Mouse (Mus musculus) kidney, embryonic 15.5 days (tissue): Measurements from ENCODE around the gene Ncf2. TPM values are rescaled to one million over a fixed set of nuclear protein-coding genes. Genes with fewer than 3 reads are reported as not detected.

Source experiments
- ATAC-seq: fragments of 200-750 bp; cut with Nextera tagmentation; replicated peaks from 2 replicates; pipeline ENCODE4 v1.8.0; 2017; ENCODE audit warnings: moderate TSS enrichment; ENCODE audit not compliant: low FRiP score
- H3K27ac ChIP-seq: fragments of 300-500 bp; sonication (generic); 2 replicates; pipeline ENCODE4 v1.5.1; 2015; ENCODE audit warnings: mild to moderate bottlenecking, inconsistent platforms
- H3K27me3 ChIP-seq: fragments of 300-500 bp; sonication (generic); 2 replicates; pipeline ENCODE4 v1.6.1; 2015; ENCODE audit warnings: inconsistent platforms
- H3K36me3 ChIP-seq: fragments of 300-500 bp; sonication (generic); 2 replicates; pipeline ENCODE4 v1.6.1; 2015; ENCODE audit warnings: inconsistent platforms
- H3K4me1 ChIP-seq: fragments of 300-500 bp; sonication (generic); 2 replicates; pipeline ENCODE4 v1.6.1; 2015; ENCODE audit warnings: inconsistent platforms
- H3K4me2 ChIP-seq: fragments of 300-500 bp; sonication (generic); 2 replicates; pipeline ENCODE4 v1.6.1; 2015; ENCODE audit warnings: moderate library complexity, mild to moderate bottlenecking, inconsistent platforms
- H3K4me3 ChIP-seq: fragments of 300-500 bp; sonication (generic); replicated peaks from 2 replicates; pipeline ENCODE4 v1.5.1; 2015; ENCODE audit warnings: mild to moderate bottlenecking, inconsistent platforms
- H3K9ac ChIP-seq: fragments of 300-500 bp; sonication (generic); 2 replicates; pipeline ENCODE4 v1.6.1; 2015; ENCODE audit warnings: mild to moderate bottlenecking, inconsistent platforms
- H3K9me3 ChIP-seq: fragments of 300-500 bp; sonication (generic); replicated peaks from 2 replicates; pipeline ENCODE4 v1.6.1; 2016; ENCODE audit warnings: inconsistent platforms
- WGBS: fragments of 180-500 bp; shearing (Covaris S2); methylation state at CpG from one replicate; pipeline ENCODE4 v1.1.7; 2015; ENCODE audit warnings: mixed read lengths; 5-methylcytosine and 5-hydroxymethylcytosine counted together
- polyA plus RNA-seq: library from polyadenylated mRNA; unstranded; fragments of >200 nt; fragmentation: Nextera tagmentation; extraction: Ambion mirVana; gene quantifications from 2 replicates; pipeline ENCODE4 v1.2.1, GENCODE M21; 2015

Ncf2 gene
- polyA plus RNA-seq, 1 experiment from 2014 or later, result 9.0 TPM

DNA sequence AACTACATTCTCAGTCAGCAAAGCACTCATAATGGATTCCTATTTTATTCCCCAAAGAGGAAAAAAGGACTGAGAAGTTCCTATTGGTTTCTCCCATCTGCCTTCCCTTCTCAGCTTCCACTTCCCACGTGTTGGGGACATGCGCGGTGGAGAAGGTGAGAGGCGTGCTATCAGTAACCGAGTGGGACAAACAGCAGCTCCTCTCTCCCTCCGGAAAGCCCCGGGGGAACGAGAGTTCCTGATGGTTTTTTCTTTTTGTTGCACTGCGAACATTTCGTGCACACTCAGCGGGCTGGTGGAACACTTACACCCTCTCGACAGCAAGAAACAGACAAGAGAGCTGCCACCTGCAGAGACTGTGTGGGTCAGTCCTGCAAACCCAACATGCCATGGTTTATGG is 38.8 kb downstream of the Ncf2 start:
- 86% methylated on average over 12 of the region's 12 CpGs for WGBS
- peaks cover 79% of the 10 kb centered on the region for H3K36me3 ChIP-seq

DNA sequence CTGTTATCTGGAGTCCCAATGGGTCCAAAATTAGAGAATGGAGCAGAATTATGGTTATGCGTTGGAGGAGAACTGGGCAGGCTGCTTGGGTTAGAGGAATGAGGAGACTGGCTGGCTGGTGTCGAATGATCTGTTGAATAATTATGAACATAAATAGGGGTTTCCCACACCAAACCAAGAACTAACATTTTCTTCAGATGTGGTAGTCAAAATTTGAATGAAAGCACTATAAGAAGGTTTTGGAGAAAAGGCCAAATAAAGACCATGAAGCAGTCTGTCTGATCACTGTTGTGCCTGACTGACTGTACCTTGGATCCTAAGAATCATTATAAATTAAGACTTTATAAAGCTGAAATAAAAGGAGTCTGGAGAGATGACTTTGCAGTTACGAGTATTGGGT is 40.3 kb downstream of the Ncf2 start:
- H3K27me3 ChIP-seq, result no peaks in the 10 kb centered on the region

More for the DNA sequence above, 38.8 kb downstream of the Ncf2 start:
- Histone ChIP-seq H3K4me1 (no peaks in the 10 kb centered on the region), H3K4me2 (no peak overlapping the region), H3K4me3 (no peak overlapping the region), H3K9me3 (no peaks in the 10 kb centered on the region), H3K27ac (no peak overlapping the region), H3K9ac (no peak overlapping the region), H3K27me3 (no peaks in the 10 kb centered on the region)
- no peak for ATAC-seq

DNA sequence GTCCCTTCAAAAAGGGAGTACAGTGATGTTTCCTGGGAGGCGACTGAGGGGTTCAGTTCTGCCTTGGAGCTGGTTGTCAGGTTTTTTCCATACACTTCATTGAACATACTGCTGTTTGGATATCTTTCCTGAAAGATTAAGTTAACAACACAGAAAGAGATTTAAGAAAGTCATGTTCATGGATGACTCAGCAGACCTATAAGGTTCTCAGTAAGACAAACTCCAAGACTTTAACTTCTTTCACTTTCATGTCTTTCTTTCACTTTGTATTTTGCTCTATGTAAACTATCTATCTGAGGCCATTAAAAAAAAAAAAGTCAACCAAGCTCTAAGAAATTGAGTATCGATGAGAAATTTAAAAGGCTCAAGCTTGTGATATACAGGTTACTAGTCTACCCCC is 41.1 kb downstream of the Ncf2 start:
- H3K27ac ChIP-seq, result no peak overlapping the region
- 93% methylated on average over 2 of the region's 2 CpGs for WGBS
- no peaks in the 10 kb centered on the region for H3K27me3 ChIP-seq
- no peaks in the 10 kb centered on the region for H3K9me3 ChIP-seq
- no peaks in the 10 kb centered on the region for H3K4me1 ChIP-seq
- no peak overlapping the region for H3K9ac ChIP-seq
- H3K36me3 ChIP-seq, result peaks cover 94% of the 10 kb centered on the region
- H3K4me3 ChIP-seq, result no peak overlapping the region
- H3K4me2 ChIP-seq, result no peak overlapping the region
- no peak for ATAC-seq

More for the DNA sequence above, 40.3 kb downstream of the Ncf2 start:
- Histone ChIP-seq H3K4me3 (no peak overlapping the region), H3K9me3 (no peaks in the 10 kb centered on the region), H3K4me2 (no peak overlapping the region), H3K27ac (no peak overlapping the region), H3K36me3 (peaks cover 93% of the 10 kb centered on the region), H3K4me1 (no peaks in the 10 kb centered on the region), H3K9ac (no peak overlapping the region)
- no peak for ATAC-seq
- WGBS, result 97% methylated on average over 3 of the region's 3 CpGs

DNA sequence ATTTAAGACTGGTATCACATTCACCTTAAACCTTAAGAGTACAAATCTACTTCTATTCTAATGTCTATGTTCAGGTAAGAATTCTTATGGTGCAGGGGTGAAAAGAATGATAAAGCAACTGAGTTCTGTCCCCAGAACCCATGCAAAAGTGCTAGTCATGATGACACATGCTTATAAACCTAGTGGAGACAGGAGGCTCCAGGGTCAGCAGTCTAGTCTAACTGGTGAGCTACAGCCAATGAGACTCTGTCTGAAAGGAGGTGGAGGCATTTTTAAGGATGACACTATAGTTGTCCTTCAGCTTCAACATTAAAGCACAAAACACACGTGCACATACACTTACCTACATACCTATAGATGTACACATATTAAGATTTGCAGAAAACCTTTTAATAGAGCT is 44.6 kb downstream of the Ncf2 start:
- Histone ChIP-seq H3K9ac (no peak overlapping the region), H3K4me2 (no peak overlapping the region), H3K36me3 (peaks cover 95% of the 10 kb centered on the region), H3K27me3 (no peaks in the 10 kb centered on the region), H3K4me3 (no peak overlapping the region), H3K27ac (no peak overlapping the region), H3K9me3 (no peaks in the 10 kb centered on the region), H3K4me1 (no peaks in the 10 kb centered on the region)
- ATAC-seq, result no peak
- WGBS, result 82% methylated on average over 1 of the region's 1 CpGs

DNA sequence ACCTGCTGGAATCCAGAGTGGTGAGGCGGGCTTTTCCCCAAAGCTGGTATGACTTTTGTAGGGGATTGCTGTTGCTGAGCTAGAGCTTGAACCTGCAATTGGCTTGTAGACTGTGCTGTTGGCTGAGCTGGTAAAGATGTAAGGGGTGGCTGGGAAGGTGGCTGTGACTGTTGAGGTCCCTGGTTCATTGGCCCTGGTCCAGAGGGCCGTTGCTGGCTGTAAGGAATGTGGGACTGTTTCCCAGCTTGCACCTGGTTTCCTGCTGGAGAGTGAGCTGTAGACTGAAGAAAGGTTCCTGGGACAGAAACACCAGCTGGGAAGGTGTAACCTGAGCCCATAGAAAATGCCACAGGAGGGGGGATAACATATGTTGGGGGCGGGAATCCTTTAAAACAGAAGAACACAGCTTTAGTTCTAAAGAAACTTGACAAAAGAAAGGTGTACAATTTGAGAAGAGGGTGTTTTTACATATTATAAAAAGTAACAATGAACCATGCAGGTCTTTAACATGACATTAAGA is 45.3 kb downstream of the Ncf2 start:
- Histone ChIP-seq H3K9me3 (no peaks in the 10 kb centered on the region), H3K36me3 (peaks cover 91% of the 10 kb centered on the region), H3K4me3 (no peak overlapping the region), H3K27ac (no peak overlapping the region), H3K4me1 (no peaks in the 10 kb centered on the region), H3K27me3 (no peaks in the 10 kb centered on the region), H3K9ac (no peak overlapping the region), H3K4me2 (no peak overlapping the region)
- ATAC-seq, result no peak
- WGBS, result 76% methylated on average over 3 of the region's 3 CpGs

DNA sequence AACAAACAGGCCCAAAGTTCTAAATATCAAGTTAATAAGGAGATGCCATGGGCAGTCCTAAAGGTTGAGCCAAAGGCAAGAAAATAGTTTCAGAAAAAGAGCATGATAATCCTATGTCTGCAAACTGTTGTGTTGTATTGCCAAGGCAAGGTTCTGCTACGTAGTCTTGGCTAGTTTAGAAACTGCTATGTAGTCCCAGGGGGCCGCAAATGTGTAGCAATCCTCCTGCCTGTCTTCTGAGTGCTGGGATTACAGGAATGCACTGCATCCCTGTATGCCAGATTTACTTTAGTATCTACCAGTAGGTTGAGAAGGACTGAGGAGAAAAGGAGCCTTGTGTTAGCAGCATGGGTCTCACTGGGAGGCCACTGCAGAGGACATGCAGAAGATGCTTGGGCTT is 46.9 kb downstream of the Ncf2 start:
- Histone ChIP-seq H3K4me2 (no peak overlapping the region), H3K27me3 (no peaks in the 10 kb centered on the region), H3K27ac (no peak overlapping the region), H3K9me3 (no peaks in the 10 kb centered on the region), H3K4me1 (no peaks in the 10 kb centered on the region), H3K9ac (no peak overlapping the region), H3K4me3 (no peak overlapping the region), H3K36me3 (peaks cover 89% of the 10 kb centered on the region)
- ATAC-seq, result no peak
- WGBS, result 96% methylated on average over 2 of the region's 2 CpGs

GRCm38 (mm10) chr1:152869901-152870300 is 69.9 kb downstream of the Ncf2 start:
- peaks cover 5% of the 10 kb centered on the region for H3K4me1 ChIP-seq
- H3K36me3 ChIP-seq, result peaks cover 45% of the 10 kb centered on the region
- no peaks in the 10 kb centered on the region for H3K9me3 ChIP-seq
- no peak for ATAC-seq
- H3K4me2 ChIP-seq, result no peak overlapping the region
- no peaks in the 10 kb centered on the region for H3K27me3 ChIP-seq
- WGBS, result 83% methylated on average over 6 of the region's 6 CpGs
- no peak overlapping the region for H3K9ac ChIP-seq
- H3K27ac ChIP-seq, result no peak overlapping the region
- no peak overlapping the region for H3K4me3 ChIP-seq

GRCm38 (mm10) chr1:152871031-152871430 is 71.0 kb downstream of the Ncf2 start:
- Histone ChIP-seq H3K4me3 (no peak overlapping the region), H3K4me2 (no peak overlapping the region), H3K27me3 (no peaks in the 10 kb centered on the region), H3K36me3 (peaks cover 34% of the 10 kb centered on the region), H3K9me3 (no peaks in the 10 kb centered on the region), H3K9ac (no peak overlapping the region), H3K27ac (no peak overlapping the region), H3K4me1 (peaks cover 5% of the 10 kb centered on the region)
- ATAC-seq, result no peak
- WGBS, result 48% methylated on average over 3 of the region's 3 CpGs

Other genes with a start within 250 kb of the Ncf2 start
- not detected in 2 replicates for gene Apobec4, start 49.6 kb upstream of the Ncf2 start, polyA plus RNA-seq
- 60.6 and 63.6 TPM in 2 replicates for gene Rgl1, start 33.8 kb upstream of the Ncf2 start, polyA plus RNA-seq
- 228 and 235 TPM in 2 replicates for gene Arpc5, start 33.7 kb upstream of the Ncf2 start, polyA plus RNA-seq
- 31.5 and 32.8 TPM in 2 replicates for gene Smg7, start 102.5 kb downstream of the Ncf2 start, polyA plus RNA-seq
- 0.98 and 1.9 TPM in 2 replicates for gene Nmnat2, start 154.8 kb downstream of the Ncf2 start, polyA plus RNA-seq